Mouse (Mus musculus) ES-E14 (cell line): Measurements from ENCODE around the gene Plcl1. TPM values are rescaled to one million over a fixed set of nuclear protein-coding genes. Genes with fewer than 3 reads are reported as not detected.

Experiments used
- DNase-seq: peaks from one replicate; pipeline ENCODE4 v3.0.0-alpha.2; 2013; ENCODE audit warnings: low read depth, low spot score
- H3K27ac ChIP-seq: 2 replicates; pipeline ENCODE4 v1.5.1; 2012; ENCODE audit warnings: low read depth, mild to moderate bottlenecking, low read length, moderate library complexity, mixed read lengths; ENCODE audit not compliant: poor library complexity, insufficient read depth, severe bottlenecking
- H3K36me3 ChIP-seq: 2 replicates; pipeline ENCODE4 v1.6.1; 2012; ENCODE audit warnings: mild to moderate bottlenecking, low read length, moderate library complexity, mixed read lengths; ENCODE audit not compliant: control insufficient read depth, poor library complexity, insufficient read depth, severe bottlenecking
- H3K4me1 ChIP-seq, 2 experiments: fragments of 150-350 bp in 1 of 2; sonication (generic) in 1 of 2; 2 replicates each; pipeline ENCODE4 v1.6.1; 2012; ENCODE audit warnings: low read length in 2 of 2, mild to moderate bottlenecking in 1 of 2, mixed read lengths in 1 of 2; ENCODE audit not compliant: control insufficient read depth in 2 of 2, insufficient read depth in 2 of 2, poor library complexity in 1 of 2
- H3K4me3 ChIP-seq, 2 experiments: fragments of 150-350 bp in 1 of 2; sonication (generic) in 1 of 2; 2 replicates each; pipeline ENCODE4 v1.5.1; 2012; ENCODE audit warnings: low read length in 2 of 2, low read depth in 1 of 2, mild to moderate bottlenecking in 1 of 2, mixed read lengths in 1 of 2; ENCODE audit not compliant: insufficient read depth in 1 of 2, poor library complexity in 1 of 2, severe bottlenecking in 1 of 2
- H3K9ac ChIP-seq: 2 replicates; pipeline ENCODE4 v1.6.1; 2012; ENCODE audit warnings: low read depth, mild to moderate bottlenecking, low read length, mixed read lengths; ENCODE audit not compliant: poor library complexity, insufficient read depth, severe bottlenecking
- H3K9me3 ChIP-seq: fragments of 150-350 bp; sonication (generic); 2 replicates; pipeline ENCODE4 v1.6.1; 2012; ENCODE audit warnings: low read depth, mild to moderate bottlenecking, low read length; ENCODE audit not compliant: control insufficient read depth, insufficient read depth
- CHD2 ChIP-seq: IDR thresholded peaks from 2 replicates; pipeline ENCODE4 v1.6.1; 2014; ENCODE audit warnings: mild to moderate bottlenecking, low read depth, low read length, inconsistent platforms
- HCFC1 ChIP-seq: IDR thresholded peaks from 2 replicates; pipeline ENCODE4 v1.6.1; 2012; ENCODE audit warnings: low read length, inconsistent platforms, borderline replicate concordance; ENCODE audit not compliant: insufficient read depth
- MAFK ChIP-seq: IDR thresholded peaks from 2 replicates; pipeline ENCODE4 v1.6.1; 2014; ENCODE audit warnings: mild to moderate bottlenecking, low read depth, low read length, inconsistent platforms; ENCODE audit not compliant: insufficient read depth
- ZC3H11A ChIP-seq: IDR thresholded peaks from 2 replicates; pipeline ENCODE4 v1.6.1; 2012; ENCODE audit warnings: low read depth, mild to moderate bottlenecking, inconsistent platforms, low read length, borderline replicate concordance
- ZNF384 ChIP-seq: IDR thresholded peaks from 2 replicates; pipeline ENCODE4 v1.6.1; 2012; ENCODE audit warnings: low read depth, low read length, inconsistent platforms
- in situ Hi-C, 2 experiments: fragments of 600-800 bp; cut with MboI; formaldehyde crosslinking; loops; one replicate each; pipeline ENCODE4 v1.15.1; 2025; ENCODE audit warnings: low sequenced_read_pairs in 2 of 2, inconsistent platforms in 1 of 2; ENCODE audit not compliant: unreplicated experiment in 2 of 2
- total RNA-seq: library from RNA; depleted of rRNA; stranded (reverse); fragments of 300-350 nt; gene quantifications from 2 replicates; pipeline ENCODE4 v1.2.3, GENCODE M21; 2012

Gene Plcl1
- total RNA-seq, 1 experiment = 0.49 TPM

- Histone ChIP-seq H3K27ac (no peak overlapping the region), H3K36me3 (no peaks in the 10 kb centered on the region), H3K4me1 (no peaks in the 10 kb centered on the region), H3K4me3 (no peak overlapping the region), H3K9me3 (no peaks in the 10 kb centered on the region), H3K9ac (no peak overlapping the region)
- in situ Hi-C loops = no loop called here
- TF ChIP-seq ZC3H11A = no peak
- TF ChIP-seq MAFK = no peak
- TF ChIP-seq CHD2 = no peak
- no peak for TF ChIP-seq ZNF384
- no peak for TF ChIP-seq HCFC1
- DNase-seq = no peak
These were observed 295.0 kb downstream of the Plcl1 start for GRCm38 (mm10) chr1:55700726-55701125.

GRCm38 (mm10) chr1:55701601-55702000 is 295.9 kb downstream of the Plcl1 start:
- no peak for DNase-seq
- Histone ChIP-seq H3K9me3 (no peaks in the 10 kb centered on the region), H3K4me1 (no peaks in the 10 kb centered on the region), H3K27ac (no peak overlapping the region), H3K9ac (no peak overlapping the region), H3K36me3 (no peaks in the 10 kb centered on the region), H3K4me3 (no peak overlapping the region)
- in situ Hi-C loops = no loop called here
- TF ChIP-seq HCFC1 = no peak
- TF ChIP-seq ZC3H11A = no peak
- no peak for TF ChIP-seq ZNF384
- TF ChIP-seq CHD2 = no peak
- no peak for TF ChIP-seq MAFK

- no peak for DNase-seq
- in situ Hi-C loops = no loop called here
These were observed 296.4 kb downstream of the Plcl1 start for GRCm38 (mm10) chr1:55702106-55702505.

GRCm38 (mm10) chr1:55704707-55705106 is 299.0 kb downstream of the Plcl1 start:
- Histone ChIP-seq H3K4me3 (no peak overlapping the region), H3K36me3 (no peaks in the 10 kb centered on the region), H3K27ac (no peak overlapping the region), H3K4me1 (no peaks in the 10 kb centered on the region), H3K9ac (no peak overlapping the region), H3K9me3 (no peaks in the 10 kb centered on the region)
- TF ChIP-seq MAFK (no peak), ZC3H11A (no peak), HCFC1 (no peak), CHD2 (no peak), ZNF384 (no peak)
- DNase-seq = no peak
- in situ Hi-C loops = no loop called here

More at GRCm38 (mm10) chr1:55702106-55702505, 296.4 kb downstream of the Plcl1 start:
- no peaks in the 10 kb centered on the region for H3K4me1 ChIP-seq
- H3K27ac ChIP-seq = no peak overlapping the region
- H3K4me3 ChIP-seq = no peak overlapping the region
- no peaks in the 10 kb centered on the region for H3K36me3 ChIP-seq
- no peak for TF ChIP-seq MAFK
- no peak for TF ChIP-seq CHD2
- TF ChIP-seq HCFC1 = no peak
- TF ChIP-seq ZNF384 = no peak
- H3K9me3 ChIP-seq = no peaks in the 10 kb centered on the region
- H3K9ac ChIP-seq = no peak overlapping the region

- Histone ChIP-seq H3K27ac (no peak overlapping the region), H3K36me3 (no peaks in the 10 kb centered on the region)
- in situ Hi-C loops = no loop called here
These were observed 299.5 kb downstream of the Plcl1 start for GRCm38 (mm10) chr1:55705173-55705572.

More at GRCm38 (mm10) chr1:55705173-55705572, 299.5 kb downstream of the Plcl1 start:
- H3K4me1 ChIP-seq = no peaks in the 10 kb centered on the region
- DNase-seq = no peak
- no peak overlapping the region for H3K9ac ChIP-seq
- TF ChIP-seq ZC3H11A (no peak), CHD2 (no peak), HCFC1 (no peak), MAFK (no peak), ZNF384 (no peak)
- no peak overlapping the region for H3K4me3 ChIP-seq
- H3K9me3 ChIP-seq = no peaks in the 10 kb centered on the region
